Mouse (Mus musculus) heart, embryonic 13.5 days (tissue): ENCODE data around the gene Dph7. TPM values are rescaled to one million over a fixed set of nuclear protein-coding genes. Genes with fewer than 3 reads are reported as not detected.

Experiments used
- ATAC-seq: fragments of 200-750 bp; cut with Nextera tagmentation; 2 replicates; pipeline ENCODE4 v1.8.0; 2017; ENCODE audit warnings: moderate TSS enrichment; ENCODE audit not compliant: insufficient number of reproducible peaks, low FRiP score, low TSS enrichment; ENCODE audit errors: extremely low read depth
- H3K27ac ChIP-seq: fragments of 300-500 bp; sonication (generic); replicated peaks from 2 replicates; pipeline ENCODE4 v1.5.1; 2015; ENCODE audit warnings: moderate library complexity, mild to moderate bottlenecking, inconsistent platforms
- H3K27me3 ChIP-seq: fragments of 300-500 bp; sonication (generic); replicated peaks from 2 replicates; pipeline ENCODE4 v1.6.1; 2015; ENCODE audit warnings: mild to moderate bottlenecking, inconsistent platforms
- H3K36me3 ChIP-seq: fragments of 300-500 bp; sonication (generic); 2 replicates; pipeline ENCODE4 v1.6.1; 2015; ENCODE audit warnings: mild to moderate bottlenecking, inconsistent platforms
- H3K4me1 ChIP-seq: fragments of 300-500 bp; sonication (generic); 2 replicates; pipeline ENCODE4 v1.6.1; 2015; ENCODE audit warnings: inconsistent platforms
- H3K4me2 ChIP-seq: fragments of 300-500 bp; sonication (generic); 2 replicates; pipeline ENCODE4 v1.6.1; 2015; ENCODE audit warnings: inconsistent platforms, mild to moderate bottlenecking, moderate library complexity
- H3K4me3 ChIP-seq: fragments of 300-500 bp; sonication (generic); 2 replicates; pipeline ENCODE4 v1.5.1; 2015; ENCODE audit warnings: moderate library complexity, mild to moderate bottlenecking, inconsistent platforms
- H3K9ac ChIP-seq: fragments of 300-500 bp; sonication (generic); 2 replicates; pipeline ENCODE4 v1.6.1; 2015; ENCODE audit warnings: inconsistent platforms, mild to moderate bottlenecking, moderate library complexity
- H3K9me3 ChIP-seq: fragments of 300-500 bp; sonication (generic); 2 replicates; pipeline ENCODE4 v1.6.1; 2016; ENCODE audit warnings: inconsistent platforms
- microRNA-seq: library from miRNA; unstranded; fragments of <30 nt; microRNA quantifications from one replicate; pipeline ENCODE4, GENCODE M21; 2016
- polyA plus RNA-seq: library from polyadenylated mRNA; unstranded; fragments of >200 nt; fragmentation: Nextera tagmentation; extraction: Ambion mirVana; gene quantifications from 2 replicates; pipeline ENCODE4 v1.2.1, GENCODE M21; 2015

Dph7 gene
- polyA plus RNA-seq, 1 experiment from 2014 or later, result 20.0 TPM

DNA sequence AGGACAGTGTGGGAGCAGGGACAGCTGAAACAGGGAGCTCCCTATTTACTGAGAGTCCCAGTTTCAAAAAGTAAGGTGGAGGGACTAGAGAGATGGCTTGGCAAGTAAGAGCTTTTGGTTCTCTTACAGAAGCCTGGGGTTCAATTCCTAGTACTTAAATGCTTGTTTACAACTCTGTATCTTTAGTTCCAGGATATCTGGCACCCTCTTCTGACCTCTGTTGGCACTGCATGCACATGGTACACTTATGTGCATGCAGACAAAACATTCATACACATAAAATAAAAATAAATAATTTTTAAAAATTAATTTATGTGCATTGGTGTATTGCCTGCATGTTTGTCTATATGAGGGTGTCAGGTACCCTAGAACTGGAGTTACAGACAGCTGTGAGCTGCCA lies 46.0 kb downstream of the Dph7 start:
- no peak overlapping the region for H3K4me3 ChIP-seq
- H3K27ac ChIP-seq, result no peak overlapping the region
- no peaks in the 10 kb centered on the region for H3K27me3 ChIP-seq
- no peaks in the 10 kb centered on the region for H3K9me3 ChIP-seq
- H3K4me1 ChIP-seq, result no peaks in the 10 kb centered on the region
- peaks cover under 1% of the 10 kb centered on the region; the same call in 1 of the 2 replicates for H3K36me3 ChIP-seq
- ATAC-seq, result no peak
- no peak overlapping the region for H3K9ac ChIP-seq
- no peak overlapping the region for H3K4me2 ChIP-seq

Small RNAs within 50 kb of the gene (microRNA-seq; reads per million reads assigned to microRNA genes)
- not detected for gene Gm22875

Other genes with a start within 250 kb of the Dph7 start
- gene Cacna1b, start 199.2 kb upstream of the Dph7 start, polyA plus RNA-seq, result 0.15 TPM in 2 replicates
- 52.3 and 55.5 TPM in 2 replicates for gene Ehmt1, start 42.8 kb upstream of the Dph7 start, polyA plus RNA-seq
- gene Arrdc1, start 27.1 kb upstream of the Dph7 start, polyA plus RNA-seq, result 14.3 and 15.0 TPM in 2 replicates
- gene Zmynd19, start 12.6 kb upstream of the Dph7 start, polyA plus RNA-seq, result 8.1 and 10.0 TPM in 2 replicates
- gene Mrpl41, start 12.7 kb downstream of the Dph7 start, polyA plus RNA-seq, result 109 and 125 TPM in 2 replicates
- gene Pnpla7, start 13.6 kb downstream of the Dph7 start, polyA plus RNA-seq, result 7.7 and 8.7 TPM in 2 replicates
- 49.4 and 51.0 TPM in 2 replicates for gene Nsmf, start 92.0 kb downstream of the Dph7 start, polyA plus RNA-seq
- not detected in 2 replicates for gene Entpd8, start 117.9 kb downstream of the Dph7 start, polyA plus RNA-seq
- 0.09 TPM in 1 of 2 replicates, not detected in the other for gene Noxa1, start 132.7 kb downstream of the Dph7 start, polyA plus RNA-seq
- gene Nrarp, start 218.4 kb downstream of the Dph7 start, polyA plus RNA-seq, result 7.7 and 8.2 TPM in 2 replicates
- gene Tor4a, start 234.5 kb downstream of the Dph7 start, polyA plus RNA-seq, result 6.4 and 6.9 TPM in 2 replicates
- gene Nelfb, start 249.1 kb downstream of the Dph7 start, polyA plus RNA-seq, result 68.8 and 72.8 TPM in 2 replicates